Mouse (Mus musculus) cortical plate, adult 2 months (tissue): ENCODE measurements around the gene Agbl5.

Experiments
- CTCF ChIP-seq: fragments of 200-500 bp; IDR thresholded peaks from 2 replicates; pipeline ENCODE4 v1.5.1; 2011; ENCODE audit warnings: mild to moderate bottlenecking, control low read depth, low read length; ENCODE audit not compliant: insufficient read depth; ENCODE audit errors: extremely low read depth
- POLR2A ChIP-seq: fragments of 200-500 bp; IDR thresholded peaks from 2 replicates; pipeline ENCODE4 v1.6.1; 2011; ENCODE audit warnings: mild to moderate bottlenecking, low read length, control low read depth; ENCODE audit not compliant: insufficient read depth; ENCODE audit errors: extremely low read depth

GRCm38 (mm10) chr5:30950451-30950850 lies 62.0 kb downstream of the Agbl5 start:
- TF ChIP-seq CTCF (no peak), POLR2A (no peak)
